Mouse (Mus musculus) left cerebral cortex, postnatal 36 days (tissue): ENCODE measurements at regions not wholly inside any gene's neighbourhood (a gene's known extent, or its start where the extent isn't known, plus 50 kb on each side); places are given as distances from the start of the nearest gene placed in this dataset.

ENCODE experiments used
- DNase-seq, 2 experiments: peaks; one replicate each; pipeline ENCODE4 v3.0.0; 2021 to 2022; ENCODE audit warnings: low spot score in 2 of 2, mixed read lengths in 1 of 2
- intact Hi-C: fragments of 180-260 bp; cut with DNase I; formaldehyde crosslinking; loops from one replicate; pipeline ENCODE4 v1.15.1; 2025

- no peak for DNase-seq
- intact Hi-C loops, result no loop called here
Observed at GRCm38 (mm10) chr10:23526796-23527195, 176.2 kb upstream of the Eya4 start.

GRCm38 (mm10) chr10:23522664-23523063, 172.1 kb upstream of the Eya4 start:
- DNase-seq, result no peak
- intact Hi-C loops, result no loop called here

GRCm38 (mm10) chr10:23493647-23494046, 143.1 kb upstream of the Eya4 start:
- DNase-seq, result no peak

GRCm38 (mm10) chr10:23492971-23493370, 142.4 kb upstream of the Eya4 start:
- intact Hi-C loops, result no loop called here

More at GRCm38 (mm10) chr10:23493647-23494046, 143.1 kb upstream of the Eya4 start:
- intact Hi-C loops, result no loop called here

GRCm38 (mm10) chr10:23488996-23489395, 138.4 kb upstream of the Eya4 start:
- intact Hi-C loops, result no loop called here
- DNase-seq, result no peak

More at GRCm38 (mm10) chr10:23492971-23493370, 142.4 kb upstream of the Eya4 start:
- no peak for DNase-seq

- DNase-seq, result no peak
- intact Hi-C loops, result no loop called here
Observed at GRCm38 (mm10) chr10:23480474-23480873, 129.9 kb upstream of the Eya4 start.

- intact Hi-C loops, result no loop called here
Observed at GRCm38 (mm10) chr10:23478902-23479301, 128.3 kb upstream of the Eya4 start.

GRCm38 (mm10) chr10:23477104-23477503, 126.5 kb upstream of the Eya4 start:
- intact Hi-C loops, result no loop called here
- DNase-seq, result no peak

More at GRCm38 (mm10) chr10:23478902-23479301, 128.3 kb upstream of the Eya4 start:
- no peak for DNase-seq

- DNase-seq, result no peak
- intact Hi-C loops, result no loop called here
Observed at GRCm38 (mm10) chr10:23450997-23451396, 100.4 kb upstream of the Eya4 start.

GRCm38 (mm10) chr10:23450647-23450979, 100.0 kb upstream of the Eya4 start:
- intact Hi-C loops, result no loop called here
- DNase-seq, result no peak

- intact Hi-C loops, result no loop called here
- no peak for DNase-seq
Observed at GRCm38 (mm10) chr10:23449860-23450646, 99.5 kb upstream of the Eya4 start.

- no peak for DNase-seq
- intact Hi-C loops, result no loop called here
Observed at GRCm38 (mm10) chr10:23448976-23449859, 98.6 kb upstream of the Eya4 start.

- no peak for DNase-seq
- intact Hi-C loops, result no loop called here
Observed at GRCm38 (mm10) chr10:23430376-23430775, 79.8 kb upstream of the Eya4 start.

GRCm38 (mm10) chr10:23413794-23414518, 63.4 kb upstream of the Eya4 start:
- intact Hi-C loops, result no loop called here
- no peak for DNase-seq

- intact Hi-C loops, result no loop called here
- DNase-seq, result peak in 1 of 2 experiments; percentile 7
Observed at GRCm38 (mm10) chr10:23403351-23403938, 52.9 kb upstream of the Eya4 start.
